Mouse (Mus musculus) T-cell, adult 2 months (primary cell): ENCODE data around the gene Cog5.

Source experiments
- DNase-seq: peaks from one replicate; pipeline ENCODE4 v3.0.0; 2022; ENCODE audit warnings: low spot score

Cog5 gene

GRCm38 (mm10) chr12:31709665-31710064 is 55.0 kb downstream of the Cog5 start:
- no peak for DNase-seq

- no peak for DNase-seq
These were observed 57.6 kb downstream of the Cog5 start for GRCm38 (mm10) chr12:31712233-31712632.

- no peak for DNase-seq
These were observed 58.1 kb downstream of the Cog5 start for GRCm38 (mm10) chr12:31712727-31713126.

- no peak for DNase-seq
These were observed 58.9 kb downstream of the Cog5 start, which contains the start of gene Gpr22 for GRCm38 (mm10) chr12:31713600-31713999. Gene Gpr22 (minus strand): TSS chr12:31713947.

- DNase-seq, result no peak
These were observed 59.4 kb downstream of the Cog5 start for GRCm38 (mm10) chr12:31714070-31714469.

- no peak for DNase-seq
These were observed 65.1 kb downstream of the Cog5 start for GRCm38 (mm10) chr12:31719586-31720275.

GRCm38 (mm10) chr12:31724576-31724975 is 69.9 kb downstream of the Cog5 start:
- no peak for DNase-seq

GRCm38 (mm10) chr12:31725511-31726275 is 71.0 kb downstream of the Cog5 start:
- no peak for DNase-seq

- DNase-seq, result no peak
These were observed 72.0 kb downstream of the Cog5 start for GRCm38 (mm10) chr12:31726707-31727106.

GRCm38 (mm10) chr12:31730126-31730525 is 75.5 kb downstream of the Cog5 start:
- DNase-seq, result no peak

GRCm38 (mm10) chr12:31734616-31735015 is 79.9 kb downstream of the Cog5 start:
- DNase-seq, result no peak

- DNase-seq, result no peak
These were observed 92.6 kb downstream of the Cog5 start for GRCm38 (mm10) chr12:31747301-31747700.

GRCm38 (mm10) chr12:31749846-31750245 is 95.2 kb downstream of the Cog5 start:
- no peak for DNase-seq

GRCm38 (mm10) chr12:31754465-31754864 is 99.8 kb downstream of the Cog5 start:
- no peak for DNase-seq

GRCm38 (mm10) chr12:31755885-31756755 is 101.5 kb downstream of the Cog5 start:
- peak; percentile 36 for DNase-seq

GRCm38 (mm10) chr12:31773612-31774011 is 118.9 kb downstream of the Cog5 start:
- DNase-seq, result no peak

- DNase-seq, result no peak
These were observed 129.6 kb downstream of the Cog5 start for GRCm38 (mm10) chr12:31784291-31784690.

GRCm38 (mm10) chr12:31788530-31788929 is 133.9 kb downstream of the Cog5 start:
- no peak for DNase-seq

- no peak for DNase-seq
These were observed 151.9 kb downstream of the Cog5 start for GRCm38 (mm10) chr12:31806410-31807154.

GRCm38 (mm10) chr12:31818051-31818461 is 163.4 kb downstream of the Cog5 start:
- no peak for DNase-seq

GRCm38 (mm10) chr12:31819096-31819495 is 164.4 kb downstream of the Cog5 start:
- DNase-seq, result no peak

GRCm38 (mm10) chr12:31819520-31819919 is 164.9 kb downstream of the Cog5 start:
- no peak for DNase-seq
